Mouse (Mus musculus): ENCODE data around the gene Mdk. TPM values are rescaled to one million over a fixed set of nuclear protein-coding genes. Genes with fewer than 3 reads are reported as not detected.

The Mdk gene
- polyA plus RNA-seq, 1 experiment from 2014 or later, result 973 TPM

GRCm38 (mm10) chr2:91950275-91951085 lies 18.4 kb upstream of the Mdk start:
- H3K27ac ChIP-seq (ENCODE audit: low read depth), result peak overlapping the region; percentile 59
- H3K4me2 ChIP-seq (ENCODE audit: low read length), result peak overlapping the region; percentile 43
- 0 out of 2 replicates have a peak, but pooled peaks cover under 1% of the 10 kb centered on the region for H3K36me3 ChIP-seq (ENCODE audit: control insufficient read depth, insufficient read depth, low read length)
- H3K4me3 ChIP-seq (ENCODE audit: low read depth, low read length), result 0 out of 2 replicates have a peak overlapping the region, but pooled peaks have one; percentile 1
- ATAC-seq (replicated peaks; ENCODE audit: low FRiP score, low TSS enrichment, low read depth) (peak; percentile 20; the same call in 1 of the 2 replicates), DNase-seq (ENCODE audit: low spot score) (no peak)
- WGBS, result 17% methylated on average over 15 of the region's 15 CpGs
- H3K4me1 ChIP-seq (replicated peaks; ENCODE audit: control insufficient read depth, insufficient read depth, low read length), result peaks cover 56% of the 10 kb centered on the region
- H3K27me3 ChIP-seq (replicated peaks; ENCODE audit: control insufficient read depth, insufficient read depth, low read length), result no peaks in the 10 kb centered on the region
- no peaks in the 10 kb centered on the region for H3K9me3 ChIP-seq (ENCODE audit: control insufficient read depth, low read length)
- 0 out of 2 replicates have a peak overlapping the region, but pooled peaks have one; percentile 25 for H3K9ac ChIP-seq (ENCODE audit: low read length)

GRCm38 (mm10) chr2:91949411-91950274 lies 17.5 kb upstream of the Mdk start:
- Histone ChIP-seq H3K4me3 (ENCODE audit: low read depth, low read length) (peak overlapping the region; percentile 1; the same call in 1 of the 2 replicates), H3K9ac (ENCODE audit: low read length) (peak overlapping the region; percentile 25; the same call in 1 of the 2 replicates), H3K4me2 (ENCODE audit: low read length) (peak overlapping the region; percentile 43), H3K9me3 (ENCODE audit: control insufficient read depth, low read length) (no peaks in the 10 kb centered on the region), H3K36me3 (ENCODE audit: control insufficient read depth, insufficient read depth, low read length) (peaks cover 7% of the 10 kb centered on the region; the same call in 1 of the 2 replicates), H3K27me3 (replicated peaks; ENCODE audit: control insufficient read depth, insufficient read depth, low read length) (no peaks in the 10 kb centered on the region), H3K27ac (ENCODE audit: low read depth) (peak overlapping the region; percentile 59), H3K4me1 (replicated peaks; ENCODE audit: control insufficient read depth, insufficient read depth, low read length) (peaks cover 52% of the 10 kb centered on the region)
- ATAC-seq (replicated peaks; ENCODE audit: low FRiP score, low TSS enrichment, low read depth) (peak; percentile 20; the same call in 1 of the 2 replicates), DNase-seq (ENCODE audit: low spot score) (no peak)
- WGBS, result 63% methylated on average over 17 of the region's 17 CpGs

- ATAC-seq (replicated peaks; ENCODE audit: low FRiP score, low TSS enrichment, low read depth) (no peak), DNase-seq (ENCODE audit: low spot score) (no peak)
- Histone ChIP-seq H3K36me3 (ENCODE audit: control insufficient read depth, insufficient read depth, low read length) (peaks cover 8% of the 10 kb centered on the region; the same call in 1 of the 2 replicates), H3K27ac (ENCODE audit: low read depth) (no peak overlapping the region), H3K27me3 (replicated peaks; ENCODE audit: control insufficient read depth, insufficient read depth, low read length) (no peaks in the 10 kb centered on the region), H3K4me1 (replicated peaks; ENCODE audit: control insufficient read depth, insufficient read depth, low read length) (peaks cover 44% of the 10 kb centered on the region), H3K9me3 (ENCODE audit: control insufficient read depth, low read length) (no peaks in the 10 kb centered on the region), H3K4me2 (ENCODE audit: low read length) (no peak overlapping the region; the same call in 1 of the 2 replicates), H3K9ac (ENCODE audit: low read length) (no peak overlapping the region), H3K4me3 (ENCODE audit: low read depth, low read length) (no peak overlapping the region)
- WGBS, result 62% methylated on average over 3 of the region's 3 CpGs
Measured at GRCm38 (mm10) chr2:91948792-91949241, 16.7 kb upstream of the Mdk start.

DNA sequence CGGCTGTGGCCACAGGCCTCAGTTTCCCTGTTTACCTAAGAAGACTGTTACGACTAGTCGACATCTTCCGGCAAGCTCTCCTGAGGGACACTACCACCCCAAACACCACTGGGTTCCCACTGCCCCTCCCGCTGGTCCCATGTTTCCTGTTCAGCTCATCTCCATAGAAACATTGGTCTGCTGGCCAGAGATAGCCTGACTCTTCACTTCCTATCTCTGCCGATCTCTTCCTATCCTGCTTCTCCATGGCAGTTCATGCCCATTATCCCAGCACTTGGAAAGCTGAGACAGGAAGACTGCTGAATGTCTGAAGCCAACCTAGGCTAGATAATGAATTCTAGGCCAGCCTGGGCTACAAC lies 16.0 kb upstream of the Mdk start:
- no peak overlapping the region for H3K4me3 ChIP-seq (ENCODE audit: low read depth, low read length)
- no peaks in the 10 kb centered on the region for H3K27me3 ChIP-seq (replicated peaks; ENCODE audit: control insufficient read depth, insufficient read depth, low read length)
- H3K36me3 ChIP-seq (ENCODE audit: control insufficient read depth, insufficient read depth, low read length), result peaks cover 9% of the 10 kb centered on the region; the same call in 1 of the 2 replicates
- no peak overlapping the region for H3K9ac ChIP-seq (ENCODE audit: low read length)
- H3K4me1 ChIP-seq (replicated peaks; ENCODE audit: control insufficient read depth, insufficient read depth, low read length), result peaks cover 40% of the 10 kb centered on the region
- no peak for ATAC-seq (replicated peaks; ENCODE audit: low FRiP score, low TSS enrichment, low read depth)
- no peak overlapping the region for H3K27ac ChIP-seq (ENCODE audit: low read depth)
- WGBS, result 73% methylated on average over 6 of the region's 6 CpGs
- no peak for DNase-seq (ENCODE audit: low spot score)
- H3K9me3 ChIP-seq (ENCODE audit: control insufficient read depth, low read length), result no peaks in the 10 kb centered on the region
- H3K4me2 ChIP-seq (ENCODE audit: low read length), result no peak overlapping the region

DNA sequence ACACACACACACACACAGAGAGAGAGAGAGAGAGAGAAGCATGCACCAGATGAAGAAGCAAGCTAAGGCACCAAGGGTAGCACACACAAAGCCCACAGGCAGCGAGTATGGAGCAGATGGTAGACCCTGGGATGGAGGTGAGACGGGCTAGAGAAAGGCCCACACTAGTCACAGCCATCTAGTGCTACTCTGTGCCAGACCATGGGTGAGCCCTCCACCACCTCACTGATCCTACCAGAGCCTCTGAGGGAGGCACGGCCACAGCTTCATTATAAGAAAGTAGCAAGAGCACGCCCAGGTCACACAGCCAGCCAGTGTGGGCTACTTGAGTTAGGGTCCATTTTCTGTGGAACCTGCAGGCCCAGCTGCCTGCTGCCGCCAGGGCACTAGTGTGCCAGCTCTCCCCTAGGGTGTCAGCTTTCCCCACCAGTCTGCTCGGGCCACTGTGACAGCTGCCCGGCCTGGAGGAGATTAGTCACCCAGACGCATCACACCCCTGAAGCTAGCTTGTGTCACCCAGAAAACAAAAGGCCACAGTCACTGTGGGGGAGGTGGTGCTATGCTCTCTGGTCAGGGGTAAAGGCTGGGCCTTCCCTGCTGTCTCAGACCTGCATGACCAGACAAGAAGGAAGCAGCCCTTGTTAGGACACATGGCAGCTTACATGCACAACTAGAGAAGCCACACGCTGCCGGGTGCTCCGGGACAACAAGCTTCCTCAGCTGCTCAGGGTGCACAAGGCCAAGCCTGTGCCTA lies 15.5 kb upstream of the Mdk start:
- no peak for ATAC-seq (replicated peaks; ENCODE audit: low FRiP score, low TSS enrichment, low read depth)
- 56% methylated on average over 11 of the region's 11 CpGs for WGBS
- Histone ChIP-seq H3K4me3 (ENCODE audit: low read depth, low read length) (no peak overlapping the region), H3K4me1 (replicated peaks; ENCODE audit: control insufficient read depth, insufficient read depth, low read length) (peaks cover 40% of the 10 kb centered on the region), H3K4me2 (ENCODE audit: low read length) (no peak overlapping the region), H3K27ac (ENCODE audit: low read depth) (no peak overlapping the region), H3K36me3 (ENCODE audit: control insufficient read depth, insufficient read depth, low read length) (peaks cover 9% of the 10 kb centered on the region; the same call in 1 of the 2 replicates), H3K9ac (ENCODE audit: low read length) (no peak overlapping the region), H3K9me3 (ENCODE audit: control insufficient read depth, low read length) (no peaks in the 10 kb centered on the region), H3K27me3 (replicated peaks; ENCODE audit: control insufficient read depth, insufficient read depth, low read length) (no peaks in the 10 kb centered on the region)
- no peak for DNase-seq (ENCODE audit: low spot score)

DNA sequence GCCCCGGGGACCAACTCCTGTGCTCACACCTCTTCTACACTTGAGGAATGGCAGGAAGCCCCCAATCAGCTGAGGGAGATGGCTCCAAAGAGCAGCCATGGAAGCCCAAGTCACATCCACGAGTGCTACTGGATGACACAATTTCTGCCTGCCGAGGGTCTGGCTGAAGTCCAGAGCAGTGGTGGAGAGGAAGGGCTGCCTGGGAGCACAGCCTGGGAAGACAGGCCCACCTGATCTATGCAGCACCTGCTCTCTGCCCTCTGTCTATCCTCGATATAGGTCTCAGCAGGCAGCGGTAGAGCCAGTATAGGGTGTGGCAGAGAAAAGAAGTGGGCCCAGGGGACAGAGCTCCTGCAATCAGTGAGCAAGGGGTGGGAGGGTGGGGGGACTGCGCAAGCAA lies 14.7 kb upstream of the Mdk start:
- no peak for ATAC-seq (replicated peaks; ENCODE audit: low FRiP score, low TSS enrichment, low read depth)
- no peak for DNase-seq (ENCODE audit: low spot score)
- WGBS, result 46% methylated on average over 6 of the region's 6 CpGs
- peaks cover 40% of the 10 kb centered on the region for H3K4me1 ChIP-seq (replicated peaks; ENCODE audit: control insufficient read depth, insufficient read depth, low read length)
- no peak overlapping the region for H3K4me2 ChIP-seq (ENCODE audit: low read length)
- H3K9me3 ChIP-seq (ENCODE audit: control insufficient read depth, low read length), result no peaks in the 10 kb centered on the region
- no peaks in the 10 kb centered on the region for H3K27me3 ChIP-seq (replicated peaks; ENCODE audit: control insufficient read depth, insufficient read depth, low read length)
- peaks cover 13% of the 10 kb centered on the region; the same call in 1 of the 2 replicates for H3K36me3 ChIP-seq (ENCODE audit: control insufficient read depth, insufficient read depth, low read length)
- H3K4me3 ChIP-seq (ENCODE audit: low read depth, low read length), result no peak overlapping the region
- no peak overlapping the region for H3K9ac ChIP-seq (ENCODE audit: low read length)
- no peak overlapping the region for H3K27ac ChIP-seq (ENCODE audit: low read depth)

DNA sequence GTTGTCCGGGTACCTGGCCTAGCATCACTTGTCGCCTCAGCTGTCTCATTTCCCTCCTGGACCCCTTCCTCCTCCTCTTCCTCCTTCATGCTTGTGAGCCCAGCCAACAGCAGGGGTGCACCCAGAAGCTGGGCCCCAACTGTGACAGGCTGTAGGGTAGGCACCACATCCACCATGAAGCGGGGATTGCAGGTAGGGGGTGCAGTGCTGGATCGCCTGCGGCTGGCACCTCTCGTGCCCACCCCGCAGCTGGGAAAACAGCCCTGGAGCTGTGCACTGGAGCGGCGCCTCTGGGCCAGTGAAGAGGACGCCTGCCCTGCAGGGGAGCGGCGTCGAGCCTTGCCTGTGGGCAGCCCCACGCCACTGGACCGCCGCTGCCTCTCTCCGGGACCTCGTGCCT lies 13.4 kb upstream of the Mdk start, which contains the start of gene Gm9821:
Gene Gm9821, plus strand, starts transcription at position 221 of the 400 bp plus-strand sequence.
- WGBS, result 90% methylated on average over 18 of the region's 18 CpGs
- Histone ChIP-seq H3K4me3 (ENCODE audit: low read depth, low read length) (no peak within 1 kb of the TSS), H3K36me3 (ENCODE audit: control insufficient read depth, insufficient read depth, low read length) (peaks cover 18% of the 10 kb centered on the region), H3K27me3 (replicated peaks; ENCODE audit: control insufficient read depth, insufficient read depth, low read length) (no peaks in the 10 kb centered on the region), H3K4me1 (replicated peaks; ENCODE audit: control insufficient read depth, insufficient read depth, low read length) (peaks cover 36% of the 10 kb centered on the region), H3K4me2 (ENCODE audit: low read length) (0 out of 2 replicates have a peak within 1 kb of the TSS, but pooled peaks have one; percentile 7), H3K9me3 (ENCODE audit: control insufficient read depth, low read length) (no peaks in the 10 kb centered on the region), H3K27ac (ENCODE audit: low read depth) (no peak within 1 kb of the TSS), H3K9ac (ENCODE audit: low read length) (no peak within 1 kb of the TSS)
- ATAC-seq (replicated peaks; ENCODE audit: low FRiP score, low TSS enrichment, low read depth) (no peak), DNase-seq (ENCODE audit: low spot score) (no peak)
